Mouse (Mus musculus) stomach, postnatal 0 days (tissue): Measurements from ENCODE around the gene Arid3c.
"Not testable (repeated sequence)": the region's sequence is repeated elsewhere in the genome, so short reads cannot be mapped to it uniquely, and the experiment has no call there.

ENCODE experiments used
- CTCF ChIP-seq: IDR thresholded peaks from 2 replicates; pipeline ENCODE4 v1.5.1; 2016; ENCODE audit warnings: antibody characterized with exemption, low read depth, mild to moderate bottlenecking, moderate library complexity
- EP300 ChIP-seq: optimal IDR thresholded peaks from 2 replicates; pipeline ENCODE3; 2016; ENCODE audit warnings: antibody characterized with exemption

DNA sequence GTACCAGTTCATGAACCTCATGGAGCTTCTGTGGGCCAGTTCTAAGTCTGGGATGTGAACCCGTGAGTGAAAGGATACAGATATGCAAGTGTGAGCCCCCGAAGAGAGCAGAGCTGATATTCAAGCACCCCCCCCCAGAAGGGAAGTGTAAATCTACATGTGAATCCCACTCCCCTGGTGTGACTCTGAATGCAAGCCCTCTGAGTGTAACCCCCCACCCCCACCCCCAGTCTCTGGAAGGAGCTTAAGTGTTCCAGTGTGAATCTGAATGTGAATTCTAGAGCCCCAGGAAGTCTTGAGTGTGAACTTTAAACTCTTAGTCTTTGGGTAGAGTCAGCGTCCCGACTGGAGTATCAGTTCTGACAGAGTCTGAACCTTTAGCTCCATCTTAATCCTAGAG, 37.4 kb downstream of the Arid3c start:
- TF ChIP-seq CTCF, EP300: not testable (repeated sequence)
